Mouse (Mus musculus): Measurements from ENCODE around the gene Trmt44. TPM values are rescaled to one million over a fixed set of nuclear protein-coding genes. Genes with fewer than 3 reads are reported as not detected.

Gene Trmt44
- total and polyA plus RNA-seq, 3 experiments = 6.5 to 7.9 (median 7.5) TPM

- Histone ChIP-seq H3K36me3 (replicated peaks in 1 of 2; ENCODE audit: control insufficient read depth in 1 of 2, insufficient read depth in 1 of 2, low read length in 1 of 2) (no peaks in the 10 kb centered on the region), H3K4me3 (replicated peaks in 1 of 3; ENCODE audit: low read depth in 2 of 3, low read length in 2 of 3, poor library complexity in 1 of 3) (no peak overlapping the region), H3K4me1 (ENCODE audit: control insufficient read depth in 1 of 2, insufficient read depth in 2 of 2) (no peaks in the 10 kb centered on the region), H3K9me3 (replicated peaks; ENCODE audit: low read length) (no peaks in the 10 kb centered on the region), H3K27ac (ENCODE audit: insufficient read depth, low read depth) (no peak overlapping the region), H3K4me2 (ENCODE audit: insufficient read depth, low read depth, poor library complexity, severe bottlenecking) (no peak overlapping the region), H3K9ac (ENCODE audit: insufficient read depth, low read depth) (no peak overlapping the region), H3K79me2 (replicated peaks; ENCODE audit: control insufficient read depth, extremely low read depth, insufficient read depth, poor library complexity, severe bottlenecking) (no peaks in the 10 kb centered on the region), H3K27me3 (replicated peaks) (peaks cover 88% of the 10 kb centered on the region)
- dilution Hi-C loops (cut with MboI; ENCODE audit: extremely low pct_ligation_motif_present, extremely low pct_unique_long_range_greater_than_20kb, low sequenced_read_pairs) = no loop called here
- TF ChIP-seq SMC3 (IDR thresholded peaks at IDR 0.05; ENCODE audit: low read depth, low read length) = peak; percentile 62
- TF ChIP-seq POLR2A (IDR thresholded peaks at IDR 0.05; ENCODE audit: low read depth, low read length) = no peak
- no peak for TF ChIP-seq ZKSCAN1 (IDR thresholded peaks at IDR 0.05; ENCODE audit: borderline replicate concordance, low read depth, low read length)
- TF ChIP-seq MAX (IDR thresholded peaks at IDR 0.05; ENCODE audit: low read length) = peak; percentile 71; the same call in 1 of the 2 replicates
- TF ChIP-seq MYC (IDR thresholded peaks at IDR 0.05; ENCODE audit: low read depth, low read length) = peak; percentile 62; the same call in 1 of the 2 replicates
- TF ChIP-seq RAD21 (IDR thresholded peaks at IDR 0.05; ENCODE audit: low read depth, low read length) = peak; percentile 66
- no peak for TF ChIP-seq NELFE (IDR thresholded peaks at IDR 0.05; ENCODE audit: low read depth, low read length)
- TF ChIP-seq POLR2AphosphoS2 (IDR thresholded peaks at IDR 0.05; ENCODE audit: low read depth, low read length) = no peak
- no peak for TF ChIP-seq PAX5 (IDR thresholded peaks at IDR 0.05; ENCODE audit: low read length)
- TF ChIP-seq CTCF (conservative IDR thresholded peaks at IDR 0.05 in 1 of 2, IDR thresholded peaks at IDR 0.05 in 1 of 2; ENCODE audit: low read depth in 2 of 2, low read length in 2 of 2) = peak; percentile 57 to 78; a peak in 3 of 4 replicates
- in situ Hi-C loops (cut with MboI; ENCODE audit: low pct_ligation_motif_present, low pct_unique_long_range_greater_than_20kb, low sequenced_read_pairs) = loop anchor here (5.0 kb wide), 1 partner anchor 161 kb away; no protein-coding TSS in a partner anchor
- DNase-seq (ENCODE audit: extremely low read depth) = peak; percentile 29
Measured at GRCm38 (mm10) chr5:35523735-35524134, 51.1 kb downstream of the Trmt44 start.

GRCm38 (mm10) chr5:35516781-35517180 is 58.1 kb downstream of the Trmt44 start:
- Histone ChIP-seq H3K9me3 (replicated peaks; ENCODE audit: low read length) (no peaks in the 10 kb centered on the region), H3K79me2 (replicated peaks; ENCODE audit: control insufficient read depth, extremely low read depth, insufficient read depth, poor library complexity, severe bottlenecking) (no peaks in the 10 kb centered on the region), H3K27me3 (replicated peaks) (peaks cover 87% of the 10 kb centered on the region), H3K4me3 (replicated peaks in 1 of 3; ENCODE audit: low read depth in 2 of 3, low read length in 2 of 3, poor library complexity in 1 of 3) (no peak overlapping the region), H3K9ac (ENCODE audit: insufficient read depth, low read depth) (no peak overlapping the region), H3K27ac (ENCODE audit: insufficient read depth, low read depth) (no peak overlapping the region), H3K4me1 (ENCODE audit: control insufficient read depth in 1 of 2, insufficient read depth in 2 of 2) (no peaks in the 10 kb centered on the region), H3K4me2 (ENCODE audit: insufficient read depth, low read depth, poor library complexity, severe bottlenecking) (no peak overlapping the region), H3K36me3 (replicated peaks in 1 of 2; ENCODE audit: control insufficient read depth in 1 of 2, insufficient read depth in 1 of 2, low read length in 1 of 2) (no peaks in the 10 kb centered on the region)
- no peak for DNase-seq (ENCODE audit: extremely low read depth)
- in situ Hi-C loops (cut with MboI; ENCODE audit: low pct_ligation_motif_present, low pct_unique_long_range_greater_than_20kb, low sequenced_read_pairs) = no loop called here
- dilution Hi-C loops (cut with MboI; ENCODE audit: extremely low pct_ligation_motif_present, extremely low pct_unique_long_range_greater_than_20kb, low sequenced_read_pairs) = no loop called here
- TF ChIP-seq IRF4 (IDR thresholded peaks at IDR 0.05; ENCODE audit: low read depth, low read length) (no peak), SIN3A (IDR thresholded peaks at IDR 0.05; ENCODE audit: low read length) (no peak), EP300 (IDR thresholded peaks at IDR 0.05; ENCODE audit: low read length) (no peak), ZMIZ1 (IDR thresholded peaks at IDR 0.05; ENCODE audit: low read depth, low read length) (no peak), ZNF384 (IDR thresholded peaks at IDR 0.05; ENCODE audit: low read depth, low read length) (no peak), GABPA (IDR thresholded peaks at IDR 0.05; ENCODE audit: insufficient replicate concordance, low read depth, low read length) (no peak), POLR2A (IDR thresholded peaks at IDR 0.05; ENCODE audit: low read depth, low read length) (no peak)
